Mouse (Mus musculus) small intestine, adult 2 months (tissue): ENCODE data around the gene Dkkl1. TPM values are rescaled to one million over a fixed set of nuclear protein-coding genes. Genes with fewer than 3 reads are reported as not detected.

Experiments used
- H3K27ac ChIP-seq: fragments of 200-500 bp; 2 replicates; pipeline ENCODE4 v1.5.1; 2012; ENCODE audit warnings: low read depth, low read length, control low read depth, inconsistent platforms; ENCODE audit not compliant: insufficient read depth
- H3K27me3 ChIP-seq: fragments of 200-500 bp; 2 replicates; pipeline ENCODE4 v1.6.1; 2012; ENCODE audit warnings: mild to moderate bottlenecking, moderate library complexity, low read length, inconsistent platforms; ENCODE audit not compliant: control insufficient read depth, insufficient read depth
- H3K36me3 ChIP-seq: fragments of 200-500 bp; 2 replicates; pipeline ENCODE4 v1.6.1; 2012; ENCODE audit warnings: mild to moderate bottlenecking, low read length, control low read depth, inconsistent platforms; ENCODE audit not compliant: control insufficient read depth, insufficient read depth
- H3K4me1 ChIP-seq: fragments of 200-500 bp; 2 replicates; pipeline ENCODE4 v1.6.1; 2012; ENCODE audit warnings: low read length, inconsistent platforms, mixed read lengths; ENCODE audit not compliant: control insufficient read depth, insufficient read depth, insufficient read length
- H3K4me3 ChIP-seq: fragments of 200-500 bp; 2 replicates; pipeline ENCODE4 v1.5.1; 2012; ENCODE audit warnings: low read depth, mild to moderate bottlenecking, control low read depth, inconsistent platforms, low read length, moderate library complexity
- CTCF ChIP-seq: fragments of 200-500 bp; IDR thresholded peaks from 2 replicates; pipeline ENCODE4 v1.5.1; 2012; ENCODE audit warnings: low read depth, mild to moderate bottlenecking, control low read depth, inconsistent platforms, low read length, moderate library complexity, mixed read lengths; ENCODE audit not compliant: insufficient replicate concordance, insufficient read length; ENCODE audit errors: extremely low read depth
- POLR2A ChIP-seq: fragments of 200-500 bp; IDR thresholded peaks from 2 replicates; pipeline ENCODE4 v1.6.1; 2012; ENCODE audit warnings: low read depth, mild to moderate bottlenecking, control low read depth, inconsistent platforms, low read length, moderate library complexity
- WGBS: fragments of 180-500 bp; shearing (Covaris S2); methylation state at CpG from one replicate; pipeline ENCODE4 v1.1.7; 2018; 5-methylcytosine and 5-hydroxymethylcytosine counted together
- polyA plus RNA-seq: library from polyadenylated mRNA; depleted of rRNA; stranded (reverse); fragments of >200 nt; gene quantifications from 2 replicates; pipeline ENCODE4 v1.2.3, GENCODE M21; 2012

Gene Dkkl1
- polyA plus RNA-seq, 1 experiment = 0.24 TPM

DNA sequence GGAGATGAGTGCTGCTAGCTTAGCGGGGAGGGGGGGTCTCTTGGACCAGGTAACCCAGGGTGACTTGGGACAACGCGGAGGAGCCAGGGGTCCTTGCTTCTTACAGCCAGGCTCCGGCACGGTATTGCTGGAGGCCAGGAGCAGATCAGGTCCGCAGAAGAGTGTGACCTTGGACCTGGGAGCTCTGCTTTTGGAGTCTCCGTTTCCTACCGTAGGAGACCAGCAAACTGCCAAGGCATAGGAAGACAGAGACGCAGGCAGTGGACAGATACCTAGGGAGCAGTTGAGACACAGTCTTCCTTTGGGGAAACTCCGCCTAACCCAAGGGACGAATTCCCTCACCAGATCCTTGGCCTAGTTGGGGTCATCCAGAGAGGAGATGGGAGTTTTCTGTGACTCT lies 46.2 kb downstream of the Dkkl1 start:
- 62% methylated on average over 11 of the region's 11 CpGs for WGBS
- Histone ChIP-seq H3K27me3 (peaks cover 62% of the 10 kb centered on the region), H3K27ac (no peak overlapping the region), H3K4me3 (no peak overlapping the region), H3K36me3 (no peaks in the 10 kb centered on the region), H3K4me1 (peaks cover 3% of the 10 kb centered on the region; the same call in 1 of the 2 replicates)
- TF ChIP-seq POLR2A = no peak
- no peak for TF ChIP-seq CTCF

DNA sequence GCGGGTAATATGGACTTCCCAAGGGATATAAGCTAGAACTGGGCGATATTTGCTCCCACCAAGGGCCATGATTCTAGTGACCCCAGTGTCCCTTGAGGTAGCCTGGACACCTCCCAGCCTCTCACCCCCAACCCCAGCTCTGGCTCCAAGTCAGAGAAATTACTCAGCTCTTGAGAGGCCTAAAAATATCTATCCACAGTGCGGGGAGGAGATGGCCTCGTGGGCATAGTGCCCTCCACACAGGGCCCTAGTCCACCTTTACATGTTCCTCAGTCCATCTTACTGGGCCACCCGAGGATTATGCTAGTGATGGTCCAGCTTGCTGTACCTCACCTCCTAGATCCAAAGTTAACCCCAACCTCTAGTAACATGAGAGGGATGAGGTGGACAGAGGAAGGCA lies 47.1 kb downstream of the Dkkl1 start:
- Histone ChIP-seq H3K36me3 (no peaks in the 10 kb centered on the region), H3K27ac (no peak overlapping the region), H3K4me1 (peaks cover 3% of the 10 kb centered on the region; the same call in 1 of the 2 replicates), H3K4me3 (no peak overlapping the region), H3K27me3 (peaks cover 56% of the 10 kb centered on the region)
- TF ChIP-seq POLR2A = no peak
- WGBS = 66% methylated on average over 5 of the region's 5 CpGs

DNA sequence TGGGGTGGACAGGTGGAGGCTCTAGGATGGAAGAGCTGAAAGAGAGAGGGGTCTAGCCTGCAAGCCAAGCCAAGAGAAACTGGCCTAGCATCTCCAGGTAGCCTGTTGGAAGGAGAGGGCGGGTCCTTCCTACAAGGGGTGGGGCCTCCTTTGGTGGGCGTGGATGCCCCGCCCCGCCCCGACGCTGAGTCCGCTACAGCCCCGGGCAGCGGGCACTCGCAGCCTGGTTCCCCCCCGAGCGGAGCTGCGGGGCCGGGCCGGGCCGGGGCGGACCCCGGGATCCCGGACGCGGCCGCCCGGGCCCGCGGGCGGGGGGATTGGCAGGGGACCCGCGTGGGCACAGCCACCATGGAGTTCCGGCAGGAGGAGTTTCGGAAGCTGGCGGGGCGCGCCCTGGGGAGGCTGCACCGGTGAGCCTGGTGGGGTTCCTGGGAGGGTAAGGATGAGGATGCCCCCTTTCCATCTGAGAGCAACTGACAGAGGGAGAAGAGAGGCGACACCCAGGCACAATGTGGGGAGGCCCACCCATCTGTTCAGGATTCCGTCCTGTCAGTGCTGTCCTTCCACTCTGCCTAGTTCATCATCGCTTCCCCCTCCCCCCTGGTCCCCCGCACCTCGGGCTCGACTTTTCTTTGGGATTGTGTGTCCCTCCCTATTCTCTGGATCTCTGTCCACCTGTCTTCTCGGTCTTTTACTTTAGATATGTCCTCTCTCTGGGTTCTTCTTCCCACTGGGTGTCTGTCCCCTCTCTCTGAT lies 48.0 kb downstream of the Dkkl1 start, which contains the start of gene Slc17a7:
Gene Slc17a7 (plus strand): TSS at position 215 of the 756 bp plus-strand sequence.
- Histone ChIP-seq H3K36me3 (0 out of 2 replicates have a peak, but pooled peaks cover 1% of the 10 kb centered on the region), H3K27ac (no peak within 1 kb of the TSS), H3K27me3 (peaks cover 50% of the 10 kb centered on the region), H3K4me1 (peaks cover 3% of the 10 kb centered on the region; the same call in 1 of the 2 replicates), H3K4me3 (peak within 1 kb of the TSS; percentile 38)
- TF ChIP-seq POLR2A = no peak
- no peak for TF ChIP-seq CTCF
- WGBS = 3% methylated on average over 40 of the region's 41 CpGs

DNA sequence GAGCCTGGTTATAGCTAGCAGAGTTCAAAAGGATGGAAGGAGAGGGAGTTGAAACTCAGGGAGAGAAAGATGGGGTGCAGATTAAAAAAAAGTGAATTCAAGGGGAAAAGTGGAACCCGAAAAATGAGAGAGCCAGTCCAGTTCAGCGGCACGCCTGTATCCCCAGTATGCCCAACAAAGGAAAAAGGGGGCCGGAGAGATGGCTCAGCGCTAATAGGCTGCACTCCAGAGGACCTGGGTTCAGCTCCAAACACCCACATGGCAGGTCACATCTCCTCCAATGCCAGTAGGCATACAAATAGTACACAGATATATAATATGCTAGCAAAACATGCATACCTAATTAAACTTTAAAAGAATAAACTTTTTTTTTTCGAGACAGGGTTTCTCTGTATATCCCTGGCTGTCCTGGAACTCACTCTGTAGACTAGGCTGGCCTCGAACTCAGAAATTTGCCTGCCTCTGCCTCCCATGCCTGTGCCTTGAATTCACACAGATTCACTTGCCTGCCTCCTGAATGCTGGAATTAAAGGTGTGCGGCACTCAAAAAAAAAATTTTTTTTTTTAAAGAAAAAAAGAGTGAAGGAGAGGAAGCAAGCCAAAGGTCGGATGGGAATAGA lies 48.8 kb downstream of the Dkkl1 start:
- no peak overlapping the region for H3K27ac ChIP-seq
- TF ChIP-seq CTCF (no peak), POLR2A (no peak)
- no peak overlapping the region for H3K4me3 ChIP-seq
- 71% methylated on average over 9 of the region's 9 CpGs for WGBS
- H3K36me3 ChIP-seq = 0 out of 2 replicates have a peak, but pooled peaks cover 2% of the 10 kb centered on the region
- no peaks in the 10 kb centered on the region; the same call in 1 of the 2 replicates for H3K4me1 ChIP-seq
- H3K27me3 ChIP-seq = peaks cover 43% of the 10 kb centered on the region

DNA sequence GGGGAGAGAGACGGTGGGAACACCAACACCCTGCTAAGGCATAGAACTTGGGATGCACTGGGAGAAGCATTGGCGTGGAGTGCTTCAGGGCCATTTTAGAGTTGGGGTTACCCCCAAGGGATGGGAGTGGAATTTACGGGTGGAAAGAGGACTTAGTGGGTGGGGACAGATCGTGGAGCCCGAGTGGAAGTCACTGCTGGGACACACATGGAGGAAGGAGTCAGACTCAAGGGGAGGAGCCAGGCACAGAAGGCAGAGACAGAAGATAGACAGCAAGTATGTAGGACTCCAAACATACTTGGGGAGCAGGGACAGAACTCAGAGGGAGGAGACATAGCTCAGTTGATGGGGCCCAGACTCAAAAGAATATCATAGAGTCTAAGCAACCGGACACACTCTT lies 49.4 kb downstream of the Dkkl1 start:
- Histone ChIP-seq H3K27me3 (peaks cover 37% of the 10 kb centered on the region), H3K36me3 (0 out of 2 replicates have a peak, but pooled peaks cover 2% of the 10 kb centered on the region), H3K4me3 (0 out of 2 replicates have a peak overlapping the region, but pooled peaks have one; percentile 61), H3K4me1 (no peaks in the 10 kb centered on the region; the same call in 1 of the 2 replicates), H3K27ac (no peak overlapping the region)
- WGBS = 23% methylated on average over 6 of the region's 6 CpGs
- TF ChIP-seq POLR2A (no peak), CTCF (no peak; the same call in 1 of the 2 replicates)

DNA sequence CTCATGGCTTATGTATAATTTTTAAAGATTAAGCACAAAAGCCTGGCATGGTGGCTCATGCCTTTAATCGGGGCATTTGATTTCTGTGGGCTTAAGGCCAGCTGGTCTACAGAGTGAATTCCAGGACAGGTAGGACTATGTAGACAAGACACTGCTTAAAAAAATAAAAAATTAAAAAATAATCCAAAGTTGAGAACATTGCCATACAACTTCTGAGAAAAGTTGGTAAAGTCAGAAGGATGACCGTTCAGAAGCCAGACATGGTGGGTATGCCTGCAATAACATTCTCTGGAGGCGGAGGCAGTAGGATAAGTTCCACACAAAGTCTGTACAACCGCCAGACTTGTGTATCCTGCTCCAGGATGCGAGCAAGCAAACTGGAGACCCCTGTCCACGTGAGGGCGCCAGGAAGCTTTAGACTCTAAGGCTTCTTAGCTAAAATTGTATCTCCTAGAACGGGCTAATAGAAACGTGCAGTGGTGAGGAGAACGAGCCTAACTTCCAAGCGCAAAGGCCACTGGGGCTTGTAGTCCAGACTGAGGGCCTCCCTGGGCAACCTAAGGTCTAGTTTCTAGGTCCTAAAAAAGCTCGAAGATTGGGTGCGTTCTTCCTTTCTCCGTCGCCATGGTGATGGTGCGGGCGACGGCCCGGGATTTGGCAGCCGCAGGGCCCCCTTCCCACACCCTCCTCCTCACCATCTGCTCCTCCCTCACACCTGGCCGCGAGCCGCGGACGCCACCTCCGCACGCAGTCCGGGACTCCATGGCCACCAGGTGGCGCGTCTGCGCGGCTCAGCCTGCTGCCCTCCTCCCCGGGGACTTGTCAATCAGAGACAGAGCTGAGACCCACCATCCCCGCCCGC lies 50.1 kb downstream of the Dkkl1 start:
- Histone ChIP-seq H3K4me1 (no peaks in the 10 kb centered on the region; the same call in 1 of the 2 replicates), H3K36me3 (0 out of 2 replicates have a peak, but pooled peaks cover 2% of the 10 kb centered on the region), H3K27ac (no peak overlapping the region), H3K27me3 (peaks cover 31% of the 10 kb centered on the region), H3K4me3 (peak overlapping the region; percentile 61)
- 4% methylated on average over 35 of the region's 35 CpGs for WGBS
- TF ChIP-seq POLR2A (no peak), CTCF (peak; percentile 75)

DNA sequence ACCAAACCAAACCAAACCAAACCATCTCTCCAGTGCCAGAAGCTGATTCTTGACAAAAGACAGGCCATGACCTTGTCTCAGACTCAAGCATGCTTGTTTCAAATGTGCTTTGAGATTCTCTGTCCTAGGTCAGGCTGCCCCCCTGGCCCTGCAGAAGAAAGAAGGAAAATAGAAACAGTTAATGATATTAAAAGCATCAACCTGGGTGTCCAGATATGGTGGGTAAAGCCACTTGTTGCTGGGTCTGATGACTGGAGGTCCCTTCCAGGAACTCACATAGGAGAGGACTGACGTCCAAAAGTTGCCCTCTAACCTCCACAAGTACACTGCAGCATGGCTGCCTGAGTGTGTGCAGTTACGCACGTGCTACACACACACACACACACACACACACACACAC lies 51.1 kb downstream of the Dkkl1 start:
- 93% methylated on average over 3 of the region's 3 CpGs for WGBS
- peaks cover 25% of the 10 kb centered on the region for H3K27me3 ChIP-seq
- H3K27ac ChIP-seq = no peak overlapping the region
- no peaks in the 10 kb centered on the region; the same call in 1 of the 2 replicates for H3K4me1 ChIP-seq
- no peak overlapping the region for H3K4me3 ChIP-seq
- H3K36me3 ChIP-seq = 0 out of 2 replicates have a peak, but pooled peaks cover 2% of the 10 kb centered on the region
- TF ChIP-seq POLR2A = no peak
- no peak for TF ChIP-seq CTCF
